Mouse (Mus musculus) 416B (cell line): ENCODE measurements around the gene Tmem163.
A peak's percentile ranks its signal among the peaks of the same experiment; 100 is the strongest.

Experiments
- DNase-seq: peaks from one replicate; pipeline ENCODE4 v3.0.0; 2011; ENCODE audit warnings: low read depth

Tmem163 gene

DNA sequence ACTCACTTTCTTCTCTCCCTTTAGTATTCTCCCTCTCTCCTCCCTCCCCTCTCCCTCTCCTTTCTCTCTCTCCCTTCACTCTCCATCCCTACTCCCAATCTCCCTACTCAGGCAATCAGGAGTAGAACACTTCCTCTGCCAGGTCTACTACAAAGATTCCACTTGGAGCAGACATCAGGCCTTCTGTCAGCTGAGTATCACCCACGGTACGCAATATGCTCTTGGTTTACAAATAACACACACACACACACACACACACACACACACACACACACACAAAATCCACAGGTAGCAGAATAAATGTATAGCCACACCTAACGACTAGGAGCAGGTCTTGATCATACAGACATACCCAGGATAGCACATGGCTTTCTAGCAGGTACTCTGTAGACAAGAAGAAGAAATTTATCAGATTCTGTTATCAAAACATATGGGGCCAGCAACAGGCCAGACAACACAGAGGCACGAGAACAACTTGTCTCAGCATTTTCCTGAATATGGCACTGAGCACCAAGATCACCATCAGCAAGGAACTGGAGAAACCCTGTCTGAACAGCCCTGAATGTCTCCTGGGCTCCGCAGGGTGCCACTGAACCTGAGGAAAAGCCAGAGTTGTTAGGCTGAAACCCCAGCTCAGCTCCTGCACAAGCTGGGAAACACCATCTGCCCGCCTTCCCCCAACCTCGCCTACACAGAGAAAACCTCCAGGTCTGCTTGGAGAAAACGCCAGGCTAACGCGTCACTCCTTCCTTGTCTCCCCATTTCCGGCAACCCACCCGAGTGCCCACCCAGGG is 36.2 kb downstream of the Tmem163 start:
- DNase-seq = no peak

DNA sequence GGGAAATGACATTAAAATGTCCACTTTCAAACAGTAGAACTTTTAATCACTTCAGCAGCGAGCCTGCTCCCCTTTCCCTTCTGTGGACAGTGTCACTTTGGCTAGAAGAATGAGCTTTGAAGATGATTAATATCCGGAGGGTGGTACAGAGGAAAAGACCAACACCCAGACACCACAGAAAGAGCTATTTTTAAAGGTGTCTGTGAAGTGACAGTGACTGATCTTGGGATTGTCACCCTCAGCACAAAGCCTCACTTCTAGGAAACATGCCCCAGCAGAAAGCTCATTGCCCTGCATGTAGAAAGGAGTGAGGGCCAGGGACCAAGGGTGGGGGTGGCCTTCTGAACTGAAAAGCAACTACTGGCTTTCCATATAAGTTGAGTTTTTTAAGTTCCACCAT is 41.4 kb downstream of the Tmem163 start:
- peak; percentile 51 for DNase-seq

DNA sequence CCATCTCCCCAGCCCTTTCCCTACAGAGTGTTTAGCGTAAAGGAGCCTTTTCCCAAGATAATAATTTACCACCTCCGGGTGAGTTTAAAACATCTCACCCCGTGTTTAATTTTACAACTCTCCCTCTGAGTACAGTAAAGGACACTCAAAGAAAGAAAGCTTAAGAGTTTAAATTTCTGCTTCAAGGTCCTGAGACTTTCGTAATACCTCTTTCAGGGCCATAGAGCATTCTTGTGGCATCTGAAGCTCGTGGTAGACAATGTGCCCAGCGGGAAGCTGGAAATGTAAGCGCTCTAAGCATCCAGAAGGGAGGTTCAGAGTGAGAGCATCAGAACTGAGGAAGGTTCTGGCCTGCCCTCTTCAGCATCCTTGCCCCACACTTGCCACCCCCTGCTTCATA is 52.2 kb downstream of the Tmem163 start:
- no peak for DNase-seq

DNA sequence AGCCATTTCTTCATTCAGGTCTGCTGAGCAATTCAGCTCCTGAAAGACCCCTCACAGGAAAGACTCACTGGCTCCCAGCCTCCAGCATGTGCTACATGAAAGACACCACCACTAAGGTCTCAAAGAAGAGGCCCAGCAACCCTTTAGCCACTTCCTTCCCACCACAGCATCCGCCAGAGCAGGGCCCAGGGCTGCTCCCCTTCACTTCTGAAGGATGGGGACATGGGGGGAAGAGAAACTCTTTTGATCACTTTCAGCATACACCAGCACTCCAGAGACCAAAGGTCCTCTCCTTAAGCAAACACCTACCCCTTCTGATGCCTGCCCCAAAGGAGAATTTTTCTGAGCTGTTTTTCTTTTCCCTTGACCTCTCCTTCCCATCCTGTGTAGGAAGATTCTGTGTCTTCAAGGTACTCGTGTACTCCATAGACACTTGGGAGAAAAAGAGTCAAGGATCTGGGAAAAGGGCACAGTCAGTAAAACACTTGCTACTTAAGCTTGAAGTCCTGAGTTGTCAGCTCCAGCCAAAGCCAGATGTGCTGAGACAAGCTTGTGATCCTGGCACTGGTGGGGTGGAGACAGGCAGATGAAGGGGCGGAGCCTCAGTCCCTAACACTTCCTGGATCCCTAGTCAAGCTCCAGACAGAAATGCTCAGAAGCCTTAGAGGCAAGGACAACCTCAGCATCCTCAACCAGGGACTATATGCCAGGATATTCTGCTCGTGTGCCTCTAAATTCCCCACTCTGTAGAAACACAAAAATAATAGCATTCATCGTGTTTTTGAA is 53.6 kb downstream of the Tmem163 start:
- peak; percentile 53 for DNase-seq

DNA sequence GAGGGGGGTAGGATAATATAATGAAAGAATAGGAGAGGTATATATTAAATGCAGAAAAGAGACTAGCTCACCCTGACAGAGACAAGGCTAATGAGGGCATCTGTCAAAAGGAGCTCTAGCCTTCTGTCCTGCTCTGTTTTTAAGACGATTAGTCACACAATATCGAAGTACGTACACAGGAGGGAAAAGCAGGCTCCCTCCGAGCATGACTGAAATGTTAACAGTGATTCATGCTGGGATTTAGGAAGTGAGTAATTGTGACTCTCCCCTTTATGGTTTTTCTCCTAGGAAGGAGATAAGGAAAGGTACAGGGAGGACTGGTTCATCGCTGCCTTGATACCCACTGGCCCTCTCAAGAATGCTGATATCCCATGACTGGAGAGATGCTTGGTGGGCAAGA is 57.0 kb downstream of the Tmem163 start:
- peak; percentile 15 for DNase-seq

DNA sequence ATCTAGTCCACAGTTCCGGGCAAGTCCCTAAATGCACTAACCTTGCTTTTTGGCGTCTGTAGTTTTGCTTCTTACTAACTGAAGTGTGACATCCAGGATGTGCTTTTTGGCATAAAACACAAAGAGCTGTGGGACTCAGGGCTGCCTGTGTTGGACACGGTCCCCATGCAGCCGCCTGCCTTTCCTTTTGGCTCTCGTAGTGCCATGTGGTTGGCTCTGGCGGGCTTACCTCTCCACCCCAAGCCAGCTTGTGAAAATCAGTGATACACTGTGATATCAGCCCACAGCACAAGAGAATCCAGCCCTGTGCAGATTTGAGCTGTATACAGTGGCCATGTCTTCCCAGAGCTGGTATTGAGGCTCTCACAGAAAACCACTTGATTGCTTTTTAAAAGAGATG is 60.3 kb downstream of the Tmem163 start:
- DNase-seq = no peak

DNA sequence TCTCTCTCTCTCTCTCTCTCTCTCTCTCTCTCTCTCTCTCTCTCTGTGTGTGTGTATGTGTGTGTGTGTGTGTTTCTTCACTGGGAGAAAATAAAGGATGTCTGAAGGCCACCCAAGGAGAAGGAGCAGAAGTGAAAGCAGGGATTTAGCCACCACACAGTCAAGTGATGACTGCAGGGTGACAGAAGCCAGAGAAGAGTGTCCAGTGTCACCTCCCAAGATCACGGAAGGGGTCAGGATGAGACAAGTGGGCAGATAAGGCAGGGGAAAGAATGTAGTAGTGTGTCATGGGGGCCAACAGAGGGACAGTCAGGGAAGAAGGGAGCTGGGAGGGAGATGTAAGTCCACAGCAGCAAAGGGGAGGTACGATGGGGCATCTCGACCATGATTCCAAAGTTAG is 69.0 kb downstream of the Tmem163 start:
- no peak for DNase-seq

DNA sequence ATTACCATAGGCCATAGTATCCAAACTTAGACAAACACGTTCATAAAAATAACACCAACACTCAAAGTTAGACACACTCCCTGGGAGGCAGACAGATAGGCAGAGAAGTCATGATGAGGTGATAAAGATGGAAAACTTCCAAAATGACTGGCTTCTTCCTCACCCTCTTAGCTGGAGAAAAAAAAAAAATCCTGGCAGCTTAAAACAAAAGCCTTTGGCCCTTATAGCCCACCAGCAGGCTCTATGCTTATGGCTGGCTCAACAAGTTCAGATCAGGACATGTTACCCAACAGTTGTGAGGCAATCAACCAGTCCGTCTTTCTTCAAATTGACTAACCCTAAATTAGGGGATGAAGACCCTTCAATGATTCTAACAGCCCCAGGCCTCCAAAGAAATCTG is 69.5 kb downstream of the Tmem163 start:
- no peak for DNase-seq

DNA sequence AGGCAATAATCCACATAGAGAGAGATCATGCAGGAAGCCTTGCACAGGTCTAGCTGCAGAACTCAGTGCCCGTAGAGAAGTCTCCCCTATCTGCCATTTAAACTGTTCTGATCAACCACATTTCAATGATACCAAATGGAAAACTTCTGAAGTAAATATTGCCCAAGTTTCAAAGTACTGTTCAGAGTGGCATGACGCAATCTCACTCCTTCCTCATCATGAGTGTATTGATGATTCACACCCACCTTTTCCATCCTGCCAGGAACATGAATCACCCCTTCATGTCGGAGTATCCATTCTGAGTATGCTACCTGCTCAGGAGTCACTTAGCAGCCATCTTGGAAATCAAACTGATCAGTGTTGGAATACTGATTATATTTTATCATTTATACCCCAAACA is 71.0 kb downstream of the Tmem163 start:
- peak; percentile 56 for DNase-seq

DNA sequence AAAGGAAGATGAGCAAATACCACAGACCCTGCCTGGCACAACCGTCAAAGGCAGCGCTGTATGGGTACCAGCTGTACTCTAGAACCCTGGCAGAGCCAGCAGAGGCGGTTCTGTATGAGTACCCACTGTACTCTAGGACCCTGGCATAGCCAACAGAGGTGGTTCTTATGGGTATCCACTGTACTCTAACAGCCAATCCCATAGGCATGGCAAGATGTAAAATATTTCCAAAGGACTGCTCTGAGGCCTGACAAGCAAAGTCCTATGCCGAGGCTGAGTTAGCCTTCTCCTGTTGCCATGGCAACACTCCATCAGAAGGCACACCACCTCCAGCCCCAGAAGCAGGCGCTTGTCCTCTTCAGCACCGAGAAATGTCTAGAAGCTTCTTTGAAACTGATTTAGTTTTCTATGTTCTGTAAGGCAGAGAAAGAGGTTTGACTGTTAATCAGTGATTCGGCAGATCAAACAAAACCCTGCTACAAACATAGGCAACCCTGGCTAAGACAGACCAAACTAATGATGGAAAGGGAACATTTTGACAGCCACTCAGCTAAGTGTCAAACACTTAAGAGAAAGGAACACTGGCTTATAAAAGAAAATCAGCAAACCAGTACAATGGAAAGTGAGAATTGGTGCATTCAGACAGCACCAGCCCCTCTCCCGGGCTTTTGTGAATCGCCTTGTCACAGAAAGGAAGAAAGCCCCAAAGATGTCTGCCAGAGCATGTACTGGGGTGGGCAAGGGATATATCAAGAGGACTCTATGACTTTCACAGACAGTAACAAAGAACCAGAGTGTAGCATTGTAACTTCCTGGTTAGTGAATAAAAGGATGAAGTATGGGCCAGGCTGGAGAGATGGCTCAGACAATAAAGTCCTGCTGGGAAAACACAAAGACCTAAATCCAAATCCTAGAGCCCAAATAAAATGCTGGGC is 75.4 kb downstream of the Tmem163 start:
- DNase-seq = no peak

DNA sequence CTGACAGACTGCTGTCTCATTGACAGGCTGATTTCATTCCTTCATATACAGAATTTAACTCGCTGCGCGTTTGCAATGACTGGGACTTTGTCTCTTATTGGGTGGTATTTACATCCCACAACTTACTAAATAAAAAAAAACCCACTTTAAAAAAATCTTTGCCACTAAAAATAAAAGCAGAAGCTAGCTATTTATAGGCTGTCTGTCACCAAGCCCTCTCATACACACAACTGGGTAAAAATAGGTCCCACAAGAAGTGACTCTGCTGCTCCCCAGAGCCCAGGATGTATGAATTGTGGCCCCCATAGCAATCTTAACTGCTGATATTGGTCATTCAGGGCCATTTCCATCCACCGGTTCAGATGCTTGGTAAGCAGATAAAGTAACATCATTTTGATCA is 83.2 kb downstream of the Tmem163 start:
- no peak for DNase-seq

DNA sequence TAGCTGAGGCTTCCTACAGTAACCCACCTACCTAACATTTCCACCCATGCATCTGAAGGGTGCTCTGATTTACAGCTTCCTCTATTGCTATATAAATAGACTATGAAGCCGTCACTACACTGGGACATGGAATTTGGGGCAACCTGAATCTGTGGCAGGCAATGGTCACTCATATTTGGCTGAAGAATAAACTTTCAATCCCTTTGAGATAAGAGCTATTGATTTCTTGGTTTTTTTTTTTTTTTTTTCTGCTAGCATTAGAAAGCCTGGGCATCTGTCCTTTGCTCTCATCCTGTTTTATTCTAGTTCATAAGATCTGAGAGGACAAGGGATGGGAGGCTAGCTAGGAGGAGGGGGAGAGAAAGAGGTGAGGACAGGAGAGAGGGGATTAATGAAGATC is 83.6 kb downstream of the Tmem163 start:
- DNase-seq = no peak

DNA sequence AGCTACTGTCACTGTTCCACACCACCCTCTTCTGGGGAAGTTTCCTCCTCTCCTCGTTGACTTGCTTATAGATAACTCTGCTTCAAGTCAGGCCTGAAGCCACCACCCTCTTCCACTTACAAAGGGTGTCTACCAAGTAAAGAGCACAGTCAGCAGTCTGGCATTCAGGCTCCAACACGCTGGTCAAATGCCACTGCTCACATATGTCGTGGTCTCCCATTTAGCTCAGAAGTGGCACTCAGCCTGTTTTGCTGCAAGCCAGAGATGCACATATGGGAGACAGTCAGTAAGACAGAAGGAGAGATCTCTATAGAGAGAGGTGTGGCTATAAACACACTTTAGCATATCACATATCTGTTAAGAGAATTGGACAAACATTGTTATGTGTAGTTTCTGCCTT is 89.8 kb downstream of the Tmem163 start:
- DNase-seq = no peak

DNA sequence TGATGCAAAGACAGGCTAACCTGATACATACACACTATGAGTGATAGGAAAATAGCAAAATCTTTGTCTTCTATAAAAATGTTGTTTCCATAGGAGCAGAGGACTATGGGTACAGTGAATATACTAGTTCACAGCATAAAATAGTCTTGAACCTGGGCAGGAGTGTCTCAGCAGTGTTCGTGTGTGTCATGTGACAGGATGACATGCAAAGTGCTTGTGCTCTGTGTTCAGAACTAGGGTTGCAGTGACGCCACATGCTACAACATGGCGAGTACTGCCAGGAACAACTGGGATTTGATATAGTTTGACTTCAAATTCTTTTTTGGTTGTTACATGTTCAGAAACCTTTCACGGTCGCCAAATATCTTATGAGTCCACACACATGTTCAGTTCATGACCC is 92.3 kb downstream of the Tmem163 start:
- no peak for DNase-seq

DNA sequence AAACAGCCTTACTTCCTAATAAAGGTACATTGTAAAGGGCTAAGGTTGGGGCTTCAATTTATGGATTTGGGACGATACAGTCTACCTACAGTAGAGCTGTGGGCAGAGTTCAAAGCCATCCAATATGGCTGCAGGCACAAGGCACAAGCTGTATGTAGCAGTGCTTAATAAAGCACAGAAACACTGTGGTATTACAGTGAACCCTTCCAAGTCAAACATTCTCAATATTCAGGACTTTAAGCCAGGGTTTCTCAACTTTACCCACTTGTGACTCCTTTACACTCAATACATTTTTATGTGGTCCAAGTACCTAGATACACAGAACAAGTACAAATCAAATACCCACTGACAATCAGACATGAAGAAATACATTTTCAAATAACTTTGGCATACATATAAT is 93.2 kb downstream of the Tmem163 start:
- DNase-seq = no peak

DNA sequence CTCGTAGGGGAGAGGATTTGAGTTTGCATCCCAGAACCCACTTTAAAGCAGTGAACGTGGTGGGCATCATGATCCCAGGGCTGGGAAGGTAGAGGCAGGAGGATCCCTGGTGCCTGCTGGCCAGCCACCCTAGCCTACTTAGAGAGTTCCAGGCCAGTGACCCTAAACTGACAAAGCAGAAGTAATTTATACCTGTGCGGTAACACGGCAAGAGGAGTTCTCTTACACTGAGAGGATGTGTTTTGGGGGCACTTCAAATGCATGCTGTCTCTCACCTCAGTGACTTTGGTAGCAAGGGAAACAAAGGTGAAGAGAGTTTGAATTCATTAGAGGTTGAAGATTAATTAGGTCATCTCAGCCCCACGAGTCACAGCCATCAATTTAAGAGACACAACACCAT is 101.4 kb downstream of the Tmem163 start:
- no peak for DNase-seq

DNA sequence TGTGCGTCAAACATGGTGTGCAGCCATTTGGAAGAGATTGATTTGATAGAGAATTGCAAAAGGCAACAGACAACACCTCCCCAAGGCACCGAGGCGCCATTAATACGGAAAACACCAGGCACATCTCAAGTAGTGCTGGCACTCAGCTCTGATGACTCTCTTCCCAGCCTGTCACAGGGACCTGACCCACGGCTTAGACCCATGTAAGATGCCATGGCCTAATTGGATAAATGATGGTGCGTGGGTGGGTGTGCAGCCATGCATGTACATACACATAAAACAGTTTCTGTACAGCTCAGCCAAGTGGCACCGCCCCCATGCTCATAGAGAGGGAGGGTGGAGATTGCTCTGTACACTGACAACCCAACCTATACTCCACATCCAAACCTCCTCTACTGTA is 102.3 kb downstream of the Tmem163 start:
- no peak for DNase-seq

DNA sequence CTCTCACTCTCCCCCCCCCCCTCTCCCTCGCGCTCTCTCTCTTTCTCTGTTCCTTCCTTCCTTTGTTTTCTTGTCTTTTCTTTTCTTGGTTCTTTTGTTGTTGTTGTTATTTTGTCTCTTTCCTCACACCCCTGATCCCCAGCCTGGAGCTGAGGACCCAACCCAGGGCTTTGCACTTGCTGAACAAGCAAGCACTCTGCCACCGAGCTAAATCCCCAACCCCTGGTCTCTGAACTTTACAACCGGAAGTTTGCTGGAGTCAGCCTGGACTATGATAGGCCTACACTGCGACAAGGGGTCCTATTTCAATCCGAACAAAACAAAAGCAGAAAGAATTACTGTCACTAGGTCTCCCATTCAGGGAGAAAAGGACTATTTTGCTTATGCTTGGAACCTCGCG is 102.8 kb downstream of the Tmem163 start:
- DNase-seq = no peak

DNA sequence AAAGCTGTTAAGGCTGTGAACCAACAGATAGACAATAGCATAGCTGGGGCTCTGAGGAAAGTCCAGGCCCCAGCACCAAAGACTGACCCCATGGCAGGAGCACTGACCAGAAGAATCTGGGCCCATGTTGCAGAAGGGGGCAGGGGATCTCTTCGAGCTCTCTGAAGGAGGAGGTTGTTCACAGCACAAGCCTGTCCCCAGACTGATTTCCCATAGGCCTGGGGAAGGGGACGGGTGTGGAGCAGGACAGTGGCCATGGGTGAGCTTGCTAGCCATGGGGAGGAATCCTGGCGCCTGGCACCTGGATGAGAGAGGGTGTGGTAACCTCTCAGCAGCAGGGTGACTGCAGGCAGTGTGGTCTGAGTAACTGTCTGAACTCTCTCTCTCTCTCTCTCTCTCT is 103.2 kb downstream of the Tmem163 start:
- no peak for DNase-seq

DNA sequence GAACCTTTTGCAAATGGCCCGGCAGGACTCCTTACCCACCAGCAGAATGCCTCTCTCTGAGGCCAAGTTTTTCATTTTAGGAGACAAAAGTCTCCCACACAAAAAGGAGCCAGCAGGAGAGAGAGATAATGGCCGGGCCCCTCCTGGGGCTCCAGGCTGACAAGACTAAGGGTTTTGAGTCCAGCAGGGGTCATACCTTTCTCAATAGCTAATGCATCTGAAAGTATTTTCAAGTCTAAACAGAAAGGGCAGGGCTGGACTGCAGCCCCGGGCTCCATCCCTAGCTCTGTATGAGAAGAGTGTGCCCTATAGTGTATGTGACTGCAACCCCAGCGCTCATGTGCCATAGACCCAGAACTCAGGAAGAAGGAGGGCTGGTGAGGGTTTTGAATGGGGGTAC is 103.7 kb downstream of the Tmem163 start:
- DNase-seq = no peak

DNA sequence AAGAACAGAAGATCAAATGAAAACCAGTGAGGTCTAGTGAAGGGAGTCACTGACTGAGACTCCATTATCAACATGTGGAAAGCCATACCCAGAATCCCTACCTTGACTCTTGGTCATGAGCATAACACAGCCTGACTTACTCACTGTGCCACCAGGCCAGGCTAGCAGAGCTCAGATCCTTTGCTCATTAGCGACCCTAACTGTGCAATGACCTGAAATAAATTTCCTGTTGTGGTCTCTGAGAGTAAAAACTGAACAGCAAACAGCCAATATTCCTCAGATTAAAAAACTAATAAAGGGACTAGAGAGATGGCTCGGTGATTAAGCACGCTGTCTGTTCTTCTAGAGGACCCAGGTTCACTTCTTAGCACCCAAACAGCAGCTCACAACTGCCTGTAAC is 106.2 kb downstream of the Tmem163 start:
- no peak for DNase-seq

DNA sequence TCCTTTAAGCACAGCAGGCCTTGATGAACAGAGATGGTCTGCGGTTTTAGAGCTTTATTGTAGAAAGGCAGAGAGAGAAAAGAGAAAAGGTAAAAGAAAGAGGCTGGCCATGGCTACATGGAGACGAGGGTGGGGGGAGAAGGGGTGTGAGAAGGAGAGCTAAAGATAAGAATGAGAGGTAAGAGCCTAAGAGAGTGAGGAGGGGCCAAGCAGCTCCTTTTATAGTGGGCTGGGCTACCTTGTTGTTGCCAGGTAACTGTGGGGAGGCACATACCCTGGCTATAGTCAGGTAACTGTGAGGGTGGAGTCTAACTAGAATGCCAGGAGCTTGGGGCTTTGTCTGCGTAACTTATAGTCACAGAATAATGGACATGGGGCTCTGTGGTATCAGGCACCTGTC is 110.7 kb downstream of the Tmem163 start:
- DNase-seq = no peak

DNA sequence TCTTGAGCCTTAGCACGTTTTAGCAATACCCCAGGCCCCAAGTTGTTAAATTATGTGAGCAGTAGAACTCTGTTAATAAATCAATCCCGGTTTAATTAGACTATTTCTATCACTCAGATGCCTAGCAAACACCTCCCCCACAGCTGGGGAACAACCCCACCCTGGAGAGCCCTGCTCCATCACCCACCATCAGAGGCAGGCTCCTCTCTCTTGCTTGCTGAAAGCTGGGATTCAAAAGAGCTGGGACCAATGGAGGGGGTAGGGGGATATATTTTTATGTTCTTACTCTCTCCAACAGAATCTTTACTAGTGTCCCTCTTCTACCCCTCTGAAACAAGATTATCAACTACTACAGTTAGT is 122.9 kb downstream of the Tmem163 start:
- no peak for DNase-seq
